Mouse (Mus musculus): Measurements from ENCODE around the gene Tbcd.

- no peak for TF ChIP-seq POLR2A (IDR thresholded peaks at IDR 0.05; ENCODE audit: control insufficient read depth, extremely low read depth, insufficient read depth, low read length, poor library complexity)
- TF ChIP-seq CTCF (IDR thresholded peaks at IDR 0.05; ENCODE audit: borderline replicate concordance, control insufficient read depth, extremely low read depth, insufficient read depth, low read length, poor library complexity), result no peak
Observed at GRCm38 (mm10) chr11:121564265-121564664, 112.5 kb downstream of the Tbcd start.

Data from thymus, adult 2 months (tissue).